Mouse (Mus musculus) testis, postnatal 10 days (tissue): ENCODE measurements around the gene Doc2g.

ENCODE experiments used
- DNase-seq: peaks from one replicate; pipeline ENCODE4 v3.0.0; 2021; ENCODE audit warnings: low spot score

Doc2g gene

GRCm38 (mm10) chr19:4052516-4053030 lies 49.5 kb downstream of the Doc2g start:
- peak; percentile 30 for DNase-seq

GRCm38 (mm10) chr19:4054613-4055012 lies 51.5 kb downstream of the Doc2g start:
- peak; percentile 35 for DNase-seq

GRCm38 (mm10) chr19:4055216-4055946 lies 52.3 kb downstream of the Doc2g start:
- peak; percentile 39 for DNase-seq

- peak; percentile 34 for DNase-seq
Observed at GRCm38 (mm10) chr19:4055947-4056693, 53.0 kb downstream of the Doc2g start.
